Mouse (Mus musculus) cerebellum, adult 8-10 months (tissue): ENCODE data around the gene Wdr41.

ENCODE experiments used
- DNase-seq: peaks from one replicate; pipeline ENCODE4 v3.0.0; 2022

Wdr41 gene

GRCm38 (mm10) chr13:95038200-95038599, 62.1 kb downstream of the Wdr41 start:
- DNase-seq, result no peak

- DNase-seq, result no peak
Observed at GRCm38 (mm10) chr13:95040140-95040738, 64.1 kb downstream of the Wdr41 start.

GRCm38 (mm10) chr13:95044108-95044507, 68.0 kb downstream of the Wdr41 start:
- no peak for DNase-seq

GRCm38 (mm10) chr13:95050398-95050797, 74.3 kb downstream of the Wdr41 start:
- no peak for DNase-seq

GRCm38 (mm10) chr13:95052421-95052820, 76.3 kb downstream of the Wdr41 start:
- DNase-seq, result no peak

- DNase-seq, result no peak
Observed at GRCm38 (mm10) chr13:95055742-95056388, 79.7 kb downstream of the Wdr41 start.

- DNase-seq, result no peak
Observed at GRCm38 (mm10) chr13:95056501-95057280, 80.5 kb downstream of the Wdr41 start.

- DNase-seq, result no peak
Observed at GRCm38 (mm10) chr13:95058885-95059284, 82.7 kb downstream of the Wdr41 start.

GRCm38 (mm10) chr13:95063390-95064017, 87.4 kb downstream of the Wdr41 start:
- DNase-seq, result no peak

GRCm38 (mm10) chr13:95067854-95068253, 91.7 kb downstream of the Wdr41 start:
- DNase-seq, result no peak

- no peak for DNase-seq
Observed at GRCm38 (mm10) chr13:95070268-95070667, 94.1 kb downstream of the Wdr41 start.
